Mouse (Mus musculus): ENCODE data around the gene Il2rg. TPM values are rescaled to one million over a fixed set of nuclear protein-coding genes. Genes with fewer than 3 reads are reported as not detected.

The Il2rg gene
- polyA plus RNA-seq, 2 experiments: 6.4 to 7.8 TPM

DNA sequence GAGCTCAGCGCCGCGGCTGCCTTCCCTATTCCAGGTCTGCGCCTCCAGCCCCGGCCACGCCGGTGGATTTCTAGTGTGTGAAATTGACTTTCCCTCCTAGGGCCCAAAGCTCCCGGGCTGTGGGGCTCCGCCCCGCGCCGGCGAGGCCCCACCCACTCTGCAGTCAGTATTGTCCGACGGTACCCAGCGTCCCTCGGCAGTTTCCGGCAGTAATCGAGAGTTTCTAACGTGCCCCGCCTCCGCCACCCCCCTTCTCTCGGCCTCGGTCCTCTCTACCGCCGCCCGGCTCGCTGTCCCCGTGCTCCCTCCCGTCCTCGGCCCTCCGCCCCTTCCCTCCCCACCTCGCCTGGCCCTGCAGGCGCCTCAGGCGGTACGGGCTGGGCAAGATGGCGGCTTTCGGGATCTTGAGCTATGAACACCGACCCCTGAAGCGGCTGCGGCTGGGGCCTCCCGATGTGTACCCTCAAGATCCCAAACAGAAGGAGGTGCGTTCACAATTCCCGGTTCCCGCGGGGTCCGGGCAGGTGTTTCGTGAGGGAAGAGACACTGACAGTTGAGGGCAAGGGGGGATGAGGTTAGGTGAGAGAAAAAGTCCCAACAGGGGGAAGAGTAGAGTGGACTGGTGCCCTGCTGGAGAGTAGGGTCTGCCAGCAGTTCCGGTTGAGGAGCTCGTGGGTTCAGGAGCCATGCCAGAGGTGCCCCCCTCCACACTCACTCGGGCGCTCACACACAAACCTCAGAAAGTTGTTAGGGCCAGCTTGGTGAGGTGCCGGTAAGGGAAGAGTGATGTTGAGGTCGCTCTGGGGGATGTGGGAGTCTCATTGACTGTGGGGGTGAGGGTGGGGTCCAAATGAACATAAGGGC lies 6.1 kb upstream of the Il2rg start, which contains the start of gene Med12:
Gene Med12 (plus strand): TSS at position 156 of the 864 bp plus-strand sequence.
- Histone ChIP-seq H3K4me3 (ENCODE audit: insufficient read depth in 1 of 2, low read depth in 2 of 2, low read length in 2 of 2) (peak within 1 kb of the TSS; percentile 72 to 92), H3K9me3 (ENCODE audit: control insufficient read depth, low read length) (no peaks in the 10 kb centered on the region), H3K4me1 (replicated peaks; ENCODE audit: control insufficient read depth in 2 of 2, insufficient read depth in 2 of 2, low read length in 1 of 2) (peaks cover 0 to 13% of the 10 kb centered on the region in 2 experiments; a peak in 3 of 4 replicates), H3K27ac (peak within 1 kb of the TSS; percentile 62), H3K36me3 (replicated peaks; ENCODE audit: control insufficient read depth, insufficient read depth, low read depth) (peaks cover 21% of the 10 kb centered on the region), H3K27me3 (ENCODE audit: control insufficient read depth, insufficient read depth, low read length) (no peaks in the 10 kb centered on the region), H3K4me2 (ENCODE audit: low read depth) (peak within 1 kb of the TSS; percentile 71), H3K9ac (replicated peaks) (peak within 1 kb of the TSS; percentile 90)
- ATAC-seq (ENCODE audit: insufficient read depth): peak; percentile 95
- TF ChIP-seq CTCF (IDR thresholded peaks at IDR 0.05; ENCODE audit: low read depth): no peak
- no peak for TF ChIP-seq EP300 (IDR thresholded peaks at IDR 0.05; ENCODE audit: low read depth)
- WGBS (ENCODE audit: insufficient replicate concordance): 15% methylated on average over 52 of the region's 54 CpGs
- peak; percentile 85 to 86 (median 85) for DNase-seq (ENCODE audit: low read depth in 3 of 3, low spot score in 3 of 3)

DNA sequence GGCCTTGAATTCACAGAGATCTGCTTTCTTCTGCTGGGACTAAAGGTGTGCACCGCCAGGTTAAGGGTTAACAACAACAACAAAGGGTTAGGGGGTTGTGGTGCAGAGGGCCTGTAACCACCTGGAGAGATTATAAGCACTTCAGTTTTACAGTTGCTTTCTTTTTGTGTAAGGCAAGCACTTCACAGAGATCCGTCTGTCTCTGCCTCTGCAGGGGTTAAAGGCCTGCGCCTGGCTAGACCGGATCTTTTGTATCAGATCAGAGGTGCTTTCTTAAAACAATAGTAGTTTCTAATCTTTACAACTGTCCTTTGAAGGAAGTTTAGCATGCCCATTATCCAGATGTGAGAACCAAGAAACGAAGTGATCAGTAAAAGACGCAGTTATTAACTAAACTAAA lies 5.4 kb upstream of the Il2rg start:
- no peak for DNase-seq (ENCODE audit: low read depth in 3 of 3, low spot score in 3 of 3)
- peak overlapping the region; percentile 51 to 72 for H3K4me3 ChIP-seq (ENCODE audit: insufficient read depth in 1 of 2, low read depth in 2 of 2, low read length in 2 of 2)
- TF ChIP-seq CTCF (IDR thresholded peaks at IDR 0.05; ENCODE audit: low read depth): no peak
- TF ChIP-seq EP300 (IDR thresholded peaks at IDR 0.05; ENCODE audit: low read depth): no peak
- no peaks in the 10 kb centered on the region; the same call in 1 of the 2 replicates for H3K27me3 ChIP-seq (ENCODE audit: control insufficient read depth, insufficient read depth, low read length)
- H3K9me3 ChIP-seq (ENCODE audit: control insufficient read depth, low read length): no peaks in the 10 kb centered on the region
- peaks cover 0 to 13% of the 10 kb centered on the region in 2 experiments; a peak in 3 of 4 replicates for H3K4me1 ChIP-seq (replicated peaks; ENCODE audit: control insufficient read depth in 2 of 2, insufficient read depth in 2 of 2, low read length in 1 of 2)
- H3K9ac ChIP-seq (replicated peaks): peak overlapping the region; percentile 69
- H3K27ac ChIP-seq: peak overlapping the region; percentile 59
- 32% methylated on average over 6 of the region's 6 CpGs for WGBS (ENCODE audit: insufficient replicate concordance)
- peaks cover 14% of the 10 kb centered on the region for H3K36me3 ChIP-seq (replicated peaks; ENCODE audit: control insufficient read depth, insufficient read depth, low read depth)
- ATAC-seq (ENCODE audit: insufficient read depth): no peak
- peak overlapping the region; percentile 64 for H3K4me2 ChIP-seq (ENCODE audit: low read depth)

DNA sequence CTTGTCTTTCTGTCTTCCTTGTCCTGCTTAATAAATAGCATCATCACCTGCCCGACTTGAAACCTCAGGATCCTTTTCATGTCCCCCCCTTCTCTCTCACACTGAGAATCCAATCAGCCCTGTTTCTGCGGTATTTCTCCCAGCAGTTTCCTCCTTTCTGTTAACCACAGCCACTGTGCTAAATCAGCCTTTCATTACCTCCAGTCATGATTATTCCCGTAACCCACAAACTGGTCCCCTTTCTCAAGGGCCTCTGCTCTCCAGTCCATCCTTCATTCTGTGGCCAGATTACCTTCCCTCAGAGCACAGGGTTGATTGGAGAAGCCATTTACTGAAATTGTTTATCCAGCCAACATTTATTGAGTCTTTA lies 685 bp upstream of the Il2rg start, which contains the start of gene Gm20489:
Gene Gm20489 (minus strand): TSS at position 269 of the 370 bp plus-strand sequence.
- ATAC-seq (ENCODE audit: insufficient read depth) (no peak), DNase-seq (ENCODE audit: low read depth in 3 of 3, low spot score in 3 of 3) (no peak)
- Histone ChIP-seq H3K4me3 (ENCODE audit: insufficient read depth in 1 of 2, low read depth in 2 of 2, low read length in 2 of 2) (peak within 1 kb of the TSS; percentile 10 to 35; a peak in 2 of 4 replicates), H3K27me3 (ENCODE audit: control insufficient read depth, insufficient read depth, low read length) (no peaks in the 10 kb centered on the region; the same call in 1 of the 2 replicates), H3K27ac (no peak within 1 kb of the TSS), H3K9me3 (ENCODE audit: control insufficient read depth, low read length) (no peaks in the 10 kb centered on the region), H3K4me2 (ENCODE audit: low read depth) (peak within 1 kb of the TSS; percentile 19; the same call in 1 of the 2 replicates), H3K9ac (replicated peaks) (no peak within 1 kb of the TSS), H3K36me3 (replicated peaks; ENCODE audit: control insufficient read depth, insufficient read depth, low read depth) (no peaks in the 10 kb centered on the region), H3K4me1 (replicated peaks; ENCODE audit: control insufficient read depth in 2 of 2, insufficient read depth in 2 of 2, low read length in 1 of 2) (peaks cover 0 to 15% of the 10 kb centered on the region in 2 experiments; a peak in 2 of 4 replicates)
- 24% methylated on average over 3 of the region's 3 CpGs for WGBS (ENCODE audit: insufficient replicate concordance)
- TF ChIP-seq EP300 (IDR thresholded peaks at IDR 0.05; ENCODE audit: low read depth) (no peak), CTCF (IDR thresholded peaks at IDR 0.05; ENCODE audit: low read depth) (no peak)

DNA sequence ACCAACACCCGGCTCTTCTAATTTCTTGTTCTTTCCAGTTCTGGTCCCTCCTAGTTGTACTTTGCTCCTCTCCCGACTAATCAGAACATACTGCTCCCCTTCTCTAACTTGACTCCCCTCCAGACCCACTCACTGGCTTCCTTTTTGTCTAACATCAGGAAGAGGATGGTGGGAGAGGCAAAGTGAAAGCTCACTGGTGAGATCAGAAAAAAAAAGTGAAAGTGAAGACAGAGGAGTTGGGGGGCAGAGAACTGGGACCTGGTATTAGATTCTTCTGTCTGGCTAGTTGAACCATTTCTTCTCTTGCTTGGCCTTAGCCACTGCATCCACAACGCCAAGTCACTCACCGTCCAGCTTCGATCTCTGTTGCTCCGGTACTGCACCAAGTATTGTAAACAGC lies 1.4 kb downstream of the Il2rg start:
- peaks cover 0 to 9% of the 10 kb centered on the region in 2 experiments; a peak in 2 of 4 replicates for H3K4me1 ChIP-seq (replicated peaks; ENCODE audit: control insufficient read depth in 2 of 2, insufficient read depth in 2 of 2, low read length in 1 of 2)
- ATAC-seq (ENCODE audit: insufficient read depth) (no peak), DNase-seq (ENCODE audit: low read depth in 3 of 3, low spot score in 3 of 3) (no peak)
- no peak overlapping the region for H3K4me2 ChIP-seq (ENCODE audit: low read depth)
- H3K27ac ChIP-seq: no peak overlapping the region
- no peaks in the 10 kb centered on the region for H3K36me3 ChIP-seq (replicated peaks; ENCODE audit: control insufficient read depth, insufficient read depth, low read depth)
- no peak overlapping the region for H3K4me3 ChIP-seq (ENCODE audit: insufficient read depth in 1 of 2, low read depth in 2 of 2, low read length in 2 of 2)
- no peak for TF ChIP-seq EP300 (IDR thresholded peaks at IDR 0.05; ENCODE audit: low read depth)
- no peak for TF ChIP-seq CTCF (IDR thresholded peaks at IDR 0.05; ENCODE audit: low read depth)
- 78% methylated on average over 6 of the region's 6 CpGs for WGBS (ENCODE audit: insufficient replicate concordance)
- no peaks in the 10 kb centered on the region for H3K9me3 ChIP-seq (ENCODE audit: control insufficient read depth, low read length)
- no peak overlapping the region for H3K9ac ChIP-seq (replicated peaks)
- no peaks in the 10 kb centered on the region; the same call in 1 of the 2 replicates for H3K27me3 ChIP-seq (ENCODE audit: control insufficient read depth, insufficient read depth, low read length)

DNA sequence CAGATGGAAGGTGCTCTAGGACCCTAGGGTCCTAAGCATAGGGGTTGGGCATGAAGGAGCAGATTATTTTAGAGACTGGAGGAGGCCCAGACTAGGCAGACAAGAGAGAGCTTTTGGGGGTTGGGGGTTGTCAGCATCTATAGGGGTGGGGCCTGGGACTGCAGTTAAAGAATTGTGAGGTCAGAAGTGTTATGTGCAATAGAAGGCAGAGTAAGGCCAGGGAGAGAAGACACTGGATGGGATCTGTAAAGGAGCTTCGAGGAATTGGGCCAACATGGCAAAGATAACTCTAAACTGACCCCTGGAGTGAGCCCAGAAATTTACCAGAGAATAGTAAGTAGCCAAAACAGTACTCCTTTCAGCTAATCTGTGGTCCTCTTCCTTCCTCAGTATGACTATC lies 4.2 kb downstream of the Il2rg start, which contains the start of gene Gm614:
Gene Gm614 (minus strand): TSS at position 101 of the 400 bp plus-strand sequence.
- Histone ChIP-seq H3K27me3 (ENCODE audit: control insufficient read depth, insufficient read depth, low read length) (no peaks in the 10 kb centered on the region; the same call in 1 of the 2 replicates), H3K4me1 (replicated peaks; ENCODE audit: control insufficient read depth in 2 of 2, insufficient read depth in 2 of 2, low read length in 1 of 2) (peaks cover 0 to 11% of the 10 kb centered on the region in 2 experiments; a peak in 2 of 4 replicates), H3K4me3 (ENCODE audit: insufficient read depth in 1 of 2, low read depth in 2 of 2, low read length in 2 of 2) (no peak within 1 kb of the TSS), H3K9me3 (ENCODE audit: control insufficient read depth, low read length) (no peaks in the 10 kb centered on the region), H3K9ac (replicated peaks) (no peak within 1 kb of the TSS), H3K27ac (no peak within 1 kb of the TSS), H3K36me3 (replicated peaks; ENCODE audit: control insufficient read depth, insufficient read depth, low read depth) (no peaks in the 10 kb centered on the region), H3K4me2 (ENCODE audit: low read depth) (no peak within 1 kb of the TSS)
- no peak for TF ChIP-seq CTCF (IDR thresholded peaks at IDR 0.05; ENCODE audit: low read depth)
- TF ChIP-seq EP300 (IDR thresholded peaks at IDR 0.05; ENCODE audit: low read depth): no peak
- ATAC-seq (ENCODE audit: insufficient read depth) (no peak), DNase-seq (ENCODE audit: low read depth in 3 of 3, low spot score in 3 of 3) (no peak)
- WGBS (ENCODE audit: insufficient replicate concordance): 69% methylated on average over 1 of the region's 1 CpGs
